Mouse (Mus musculus) T-helper 2 cell (primary cell): Measurements from ENCODE around the gene 2610028H24Rik.

Experiments used
- in situ Hi-C: fragments of 300-600 bp; cut with MboI, MseI; formaldehyde crosslinking; loops from one replicate; pipeline ENCODE4 v1.15.1; 2025; ENCODE audit warnings: high pct_unique_total_duplicates

The 2610028H24Rik gene

GRCm38 (mm10) chr10:76448851-76449250, at the start of gene 2610028H24Rik:
Gene 2610028H24Rik (plus strand): TSS chr10:76449081.
- in situ Hi-C loops, result no loop called here

GRCm38 (mm10) chr10:76408520-76408919, 40.4 kb upstream of the 2610028H24Rik start:
- in situ Hi-C loops, result no loop called here

GRCm38 (mm10) chr10:76416811-76417210, 32.1 kb upstream of the 2610028H24Rik start:
- in situ Hi-C loops, result no loop called here

GRCm38 (mm10) chr10:76425674-76426073, 23.2 kb upstream of the 2610028H24Rik start:
- in situ Hi-C loops, result loop anchor here (5.0 kb wide), 1 partner anchor 37 kb away; no protein-coding TSS in a partner anchor

- in situ Hi-C loops, result no loop called here
These were observed 15.0 kb upstream of the 2610028H24Rik start for GRCm38 (mm10) chr10:76433925-76434324.

GRCm38 (mm10) chr10:76439107-76439890, 9.6 kb upstream of the 2610028H24Rik start:
- in situ Hi-C loops, result no loop called here

- in situ Hi-C loops, result no loop called here
These were observed 8.6 kb upstream of the 2610028H24Rik start, which contains the start of gene AC141477.1 for GRCm38 (mm10) chr10:76440281-76440680. Gene AC141477.1 (minus strand): TSS chr10:76440444.

GRCm38 (mm10) chr10:76442178-76443088, 6.4 kb upstream of the 2610028H24Rik start, which contains the start of gene Pcnt:
Gene Pcnt (minus strand): TSS chr10:76442786.
- in situ Hi-C loops, result no loop called here

GRCm38 (mm10) chr10:76445996-76446681, 2.7 kb upstream of the 2610028H24Rik start:
- in situ Hi-C loops, result no loop called here

- in situ Hi-C loops, result no loop called here
These were observed 1.3 kb upstream of the 2610028H24Rik start for GRCm38 (mm10) chr10:76447406-76448229.

- in situ Hi-C loops, result loop anchor here (25.0 kb wide), 1 partner anchor 282 kb away; the partner anchor contains the start of gene Col6a1
These were observed 6.4 kb downstream of the 2610028H24Rik start for GRCm38 (mm10) chr10:76455289-76455688.

GRCm38 (mm10) chr10:76461255-76461654, 12.4 kb downstream of the 2610028H24Rik start:
- in situ Hi-C loops, result loop anchor here (5.0 to 25.0 kb wide), 2 partner anchors 34 to 276 kb away; partner anchors contain the start of gene Col6a1

- in situ Hi-C loops, result loop anchor here (5.0 to 25.0 kb wide), 2 partner anchors 35 to 275 kb away; partner anchors contain the start of gene Col6a1
These were observed 13.4 kb downstream of the 2610028H24Rik start for GRCm38 (mm10) chr10:76462312-76462711.

- in situ Hi-C loops, result loop anchor here (5.0 to 25.0 kb wide), 2 partner anchors 35 to 275 kb away; partner anchors contain the start of gene Col6a1
These were observed 13.8 kb downstream of the 2610028H24Rik start for GRCm38 (mm10) chr10:76462721-76463120.

- in situ Hi-C loops, result loop anchor here (25.0 kb wide), 1 partner anchor 269 kb away; the partner anchor contains the start of gene Col6a1
These were observed 19.6 kb downstream of the 2610028H24Rik start, which contains the start of the genes Mcm3ap and Ybey for GRCm38 (mm10) chr10:76468203-76469162. Gene Mcm3ap (plus strand): TSS chr10:76468927. Gene Ybey (minus strand): TSS chr10:76469114.

GRCm38 (mm10) chr10:76473759-76474158, 24.9 kb downstream of the 2610028H24Rik start:
- in situ Hi-C loops, result loop anchor here (25.0 kb wide), 1 partner anchor 264 kb away; the partner anchor contains the start of gene Col6a1

GRCm38 (mm10) chr10:76480851-76481250, 32.0 kb downstream of the 2610028H24Rik start:
- in situ Hi-C loops, result no loop called here

- in situ Hi-C loops, result no loop called here
These were observed 32.6 kb downstream of the 2610028H24Rik start for GRCm38 (mm10) chr10:76481480-76481879.

- in situ Hi-C loops, result no loop called here
These were observed 37.4 kb downstream of the 2610028H24Rik start for GRCm38 (mm10) chr10:76486302-76486701.
